Mouse (Mus musculus): ENCODE measurements around the gene Dnajc11. TPM values are rescaled to one million over a fixed set of nuclear protein-coding genes. Genes with fewer than 3 reads are reported as not detected.

Gene Dnajc11
- total RNA-seq, 2 experiments from 2014 or later, result 72.7 to 88.8 TPM

- intact Hi-C loops (cut with DNase I), result loop anchor here (2.0 kb wide), 1 partner anchor 767 kb away; no protein-coding TSS in a partner anchor
- no peak for DNase-seq
Measured at GRCm38 (mm10) chr4:151922124-151922523, 11.4 kb upstream of the Dnajc11 start.

- DNase-seq, result no peak
Measured at GRCm38 (mm10) chr4:151932576-151933504, 651 bp upstream of the Dnajc11 start.

GRCm38 (mm10) chr4:151934215-151934572 is 703 bp downstream of the Dnajc11 start:
- intact Hi-C loops (cut with DNase I), result loop anchor here (5.0 kb wide), 1 partner anchor 103 kb away; the partner anchor contains the start of genes Nol9 and Tas1r1
- no peak for DNase-seq

More at GRCm38 (mm10) chr4:151932576-151933504, 651 bp upstream of the Dnajc11 start:
- intact Hi-C loops (cut with DNase I), result loop anchor here (2.0 to 5.0 kb wide), 2 partner anchors 70 to 104 kb away; partner anchors contain the start of genes Nol9 and Tas1r1

- intact Hi-C loops (cut with DNase I), result no loop called here
- no peak for DNase-seq
Measured at GRCm38 (mm10) chr4:151937441-151937840, 4.0 kb downstream of the Dnajc11 start.

- intact Hi-C loops (cut with DNase I), result no loop called here
- DNase-seq, result no peak
Measured at GRCm38 (mm10) chr4:151938089-151938488, 4.6 kb downstream of the Dnajc11 start.

GRCm38 (mm10) chr4:151946211-151946610 is 12.7 kb downstream of the Dnajc11 start:
- DNase-seq, result no peak
- intact Hi-C loops (cut with DNase I), result no loop called here

- intact Hi-C loops (cut with DNase I), result no loop called here
- no peak for DNase-seq
Measured at GRCm38 (mm10) chr4:151948497-151949471, 15.3 kb downstream of the Dnajc11 start.

- intact Hi-C loops (cut with DNase I), result no loop called here
- no peak for DNase-seq
Measured at GRCm38 (mm10) chr4:151953209-151953608, 19.7 kb downstream of the Dnajc11 start.

GRCm38 (mm10) chr4:151955791-151956190 is 22.3 kb downstream of the Dnajc11 start:
- intact Hi-C loops (cut with DNase I), result no loop called here
- DNase-seq, result no peak

GRCm38 (mm10) chr4:151957584-151958315 is 24.3 kb downstream of the Dnajc11 start:
- DNase-seq, result no peak
- intact Hi-C loops (cut with DNase I), result no loop called here

GRCm38 (mm10) chr4:151959849-151960512 is 26.5 kb downstream of the Dnajc11 start:
- intact Hi-C loops (cut with DNase I), result no loop called here
- DNase-seq, result no peak

GRCm38 (mm10) chr4:151960513-151960854 is 27.0 kb downstream of the Dnajc11 start:
- intact Hi-C loops (cut with DNase I), result no loop called here
- DNase-seq, result no peak

GRCm38 (mm10) chr4:151962817-151963216 is 29.3 kb downstream of the Dnajc11 start:
- intact Hi-C loops (cut with DNase I), result no loop called here
- no peak for DNase-seq

- DNase-seq, result no peak
- intact Hi-C loops (cut with DNase I), result no loop called here
Measured at GRCm38 (mm10) chr4:151968204-151968921, 34.9 kb downstream of the Dnajc11 start.

GRCm38 (mm10) chr4:151972221-151972967 is 38.9 kb downstream of the Dnajc11 start:
- intact Hi-C loops (cut with DNase I), result no loop called here
- DNase-seq, result no peak

GRCm38 (mm10) chr4:151975441-151975840 is 42.0 kb downstream of the Dnajc11 start:
- DNase-seq, result no peak
- intact Hi-C loops (cut with DNase I), result no loop called here

- intact Hi-C loops (cut with DNase I), result no loop called here
- peak; percentile 88 to 93 for DNase-seq
Measured at GRCm38 (mm10) chr4:151977748-151978147, 44.3 kb downstream of the Dnajc11 start.

- no peak for DNase-seq
Measured at GRCm38 (mm10) chr4:151980699-151981098, 47.2 kb downstream of the Dnajc11 start.

More at GRCm38 (mm10) chr4:151980699-151981098, 47.2 kb downstream of the Dnajc11 start:
- intact Hi-C loops (cut with DNase I), result loop anchor here (1.0 to 2.0 kb wide), 2 partner anchors 55 to 116 kb away; no protein-coding TSS in a partner anchor
